Mouse (Mus musculus) limb, embryonic 15.5 days (tissue): ENCODE measurements at regions not wholly inside any gene's neighbourhood (a gene's known extent, or its start where the extent isn't known, plus 50 kb on each side); places are given as distances from the start of the nearest gene placed in this dataset.

ENCODE experiments used
- ATAC-seq: fragments of 200-750 bp; cut with Nextera tagmentation; 2 replicates; pipeline ENCODE4 v1.8.0; 2017; ENCODE audit warnings: low read depth, moderate TSS enrichment; ENCODE audit not compliant: insufficient number of reproducible peaks, low FRiP score, low TSS enrichment
- H3K27ac ChIP-seq: fragments of 300-500 bp; sonication (generic); 2 replicates; pipeline ENCODE4 v1.5.1; 2015; ENCODE audit warnings: moderate library complexity, mild to moderate bottlenecking, inconsistent platforms
- H3K27me3 ChIP-seq: fragments of 300-500 bp; sonication (generic); 2 replicates; pipeline ENCODE4 v1.6.1; 2015; ENCODE audit warnings: inconsistent platforms
- H3K36me3 ChIP-seq: fragments of 300-500 bp; sonication (generic); 2 replicates; pipeline ENCODE4 v1.6.1; 2015; ENCODE audit warnings: inconsistent platforms
- H3K4me1 ChIP-seq: fragments of 300-500 bp; sonication (generic); 2 replicates; pipeline ENCODE4 v1.6.1; 2015; ENCODE audit warnings: inconsistent platforms
- H3K4me2 ChIP-seq: fragments of 300-500 bp; sonication (generic); 2 replicates; pipeline ENCODE4 v1.6.1; 2015; ENCODE audit warnings: mild to moderate bottlenecking, inconsistent platforms
- H3K4me3 ChIP-seq: fragments of 300-500 bp; sonication (generic); 2 replicates; pipeline ENCODE4 v1.5.1; 2015; ENCODE audit warnings: mild to moderate bottlenecking, inconsistent platforms
- H3K9ac ChIP-seq: fragments of 300-500 bp; sonication (generic); 2 replicates; pipeline ENCODE4 v1.6.1; 2015; ENCODE audit warnings: inconsistent platforms
- H3K9me3 ChIP-seq: fragments of 300-500 bp; sonication (generic); 2 replicates; pipeline ENCODE4 v1.6.1; 2016; ENCODE audit warnings: inconsistent platforms
- WGBS: fragments of 180-500 bp; shearing (Covaris S2); methylation state at CpG from one replicate; pipeline ENCODE4 v1.1.7; 2015; 5-methylcytosine and 5-hydroxymethylcytosine counted together

DNA sequence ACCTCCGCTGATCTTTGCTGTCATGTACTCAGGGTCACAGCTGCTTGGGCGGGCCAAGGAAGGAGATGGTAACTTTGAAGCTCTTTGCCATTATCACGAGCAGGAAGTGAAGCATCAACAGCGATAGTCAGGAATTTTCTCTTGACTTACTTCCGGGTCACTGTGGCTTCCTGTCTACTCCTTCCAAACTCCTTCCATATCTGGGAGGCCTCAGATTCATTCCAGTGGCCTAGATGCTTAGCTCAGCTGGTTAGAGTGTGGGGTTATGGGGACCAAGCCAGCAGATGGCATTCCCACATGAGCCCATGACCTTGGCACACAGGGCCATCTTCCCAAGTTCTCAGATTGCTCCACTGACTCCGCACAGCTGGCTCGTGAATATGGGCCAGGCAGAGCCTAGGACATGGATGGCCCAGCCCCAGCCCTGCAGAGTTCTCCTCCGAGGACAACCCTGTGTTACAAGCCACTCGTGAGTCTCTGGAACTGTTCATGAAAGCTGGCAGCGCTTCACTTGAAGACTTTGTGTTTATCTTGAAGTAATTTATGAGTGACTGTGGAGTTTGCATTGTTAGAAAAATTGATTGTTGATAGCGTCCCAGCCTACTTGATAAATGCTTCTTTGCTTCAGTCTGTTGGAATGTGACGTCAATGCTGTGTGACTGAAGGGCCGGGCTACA is 133.2 kb downstream of the Slc30a10 start:
- Histone ChIP-seq H3K4me2 (no peak overlapping the region), H3K36me3 (no peaks in the 10 kb centered on the region), H3K27me3 (no peaks in the 10 kb centered on the region), H3K27ac (no peak overlapping the region), H3K4me1 (0 out of 2 replicates have a peak, but pooled peaks cover 3% of the 10 kb centered on the region), H3K9ac (no peak overlapping the region), H3K4me3 (no peak overlapping the region), H3K9me3 (no peaks in the 10 kb centered on the region)
- no peak for ATAC-seq
- WGBS, result 72% methylated on average over 13 of the region's 13 CpGs

DNA sequence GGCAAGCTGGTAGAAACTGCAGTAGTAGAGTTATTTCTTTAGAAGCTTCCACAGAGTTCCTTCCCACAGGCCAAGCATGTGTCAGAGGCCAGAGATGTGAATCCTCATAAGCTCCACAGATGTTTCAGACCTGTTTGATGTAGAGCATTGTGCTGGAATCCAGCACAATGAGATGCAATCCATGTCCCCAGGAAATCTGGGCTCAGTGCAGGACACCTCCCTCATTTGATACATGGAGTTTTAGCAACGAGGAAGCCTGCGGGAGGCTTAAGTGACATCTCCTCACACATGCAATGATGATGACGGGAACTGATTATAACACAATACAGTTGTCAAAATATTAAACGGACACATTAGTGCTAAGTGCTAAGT is 133.7 kb downstream of the Slc30a10 start:
- H3K36me3 ChIP-seq, result no peaks in the 10 kb centered on the region
- H3K4me3 ChIP-seq, result no peak overlapping the region
- no peak for ATAC-seq
- no peak overlapping the region for H3K9ac ChIP-seq
- 0 out of 2 replicates have a peak, but pooled peaks cover 3% of the 10 kb centered on the region for H3K4me1 ChIP-seq
- H3K27ac ChIP-seq, result no peak overlapping the region
- H3K4me2 ChIP-seq, result no peak overlapping the region
- H3K27me3 ChIP-seq, result no peaks in the 10 kb centered on the region
- no peaks in the 10 kb centered on the region for H3K9me3 ChIP-seq
- WGBS, result 76% methylated on average over 4 of the region's 4 CpGs

DNA sequence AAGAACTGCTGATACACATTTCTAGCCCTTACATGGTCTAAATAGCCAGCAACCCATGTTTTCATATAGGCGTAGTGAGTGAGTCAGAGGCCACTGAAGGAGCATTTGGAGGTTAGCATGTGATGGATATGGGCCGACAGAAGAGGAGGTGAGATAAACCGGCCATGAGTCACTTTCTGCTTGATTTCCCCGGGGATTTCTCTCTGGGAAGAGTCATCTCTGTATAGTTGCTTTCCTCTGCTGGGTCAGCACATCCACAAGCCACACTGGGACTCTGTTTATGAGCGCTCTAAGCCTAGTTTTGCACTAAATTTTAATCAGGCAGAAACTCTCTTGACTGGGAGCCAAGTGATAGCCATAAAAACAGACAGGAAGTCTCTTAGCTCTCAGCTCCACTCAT is 142.2 kb downstream of the Slc30a10 start:
- no peaks in the 10 kb centered on the region for H3K4me1 ChIP-seq
- H3K9me3 ChIP-seq, result no peaks in the 10 kb centered on the region
- H3K27ac ChIP-seq, result no peak overlapping the region
- H3K27me3 ChIP-seq, result no peaks in the 10 kb centered on the region
- no peak for ATAC-seq
- H3K9ac ChIP-seq, result no peak overlapping the region
- 73% methylated on average over 5 of the region's 5 CpGs for WGBS
- no peaks in the 10 kb centered on the region for H3K36me3 ChIP-seq
- no peak overlapping the region for H3K4me2 ChIP-seq
- no peak overlapping the region for H3K4me3 ChIP-seq

DNA sequence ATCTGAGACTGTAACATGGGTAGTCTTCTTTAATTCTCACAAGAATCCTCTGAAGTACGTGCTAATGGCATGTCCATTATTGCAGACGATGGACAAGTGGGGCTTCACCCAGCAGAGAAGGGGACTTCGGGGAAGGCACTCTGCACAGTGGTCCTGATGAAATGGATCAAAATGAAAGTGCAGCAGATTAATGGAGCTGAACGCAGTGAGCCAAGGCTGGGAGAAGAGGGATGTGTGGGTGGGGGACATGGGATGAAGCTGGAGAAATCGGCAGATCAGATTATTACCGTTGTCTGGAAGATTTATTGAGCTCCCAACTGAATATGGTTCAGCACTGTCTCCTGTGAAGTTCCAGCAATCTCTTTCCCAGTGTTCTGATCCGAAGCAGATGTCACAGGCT is 143.9 kb downstream of the Slc30a10 start:
- no peaks in the 10 kb centered on the region for H3K36me3 ChIP-seq
- no peaks in the 10 kb centered on the region for H3K4me1 ChIP-seq
- no peak for ATAC-seq
- no peaks in the 10 kb centered on the region for H3K27me3 ChIP-seq
- no peak overlapping the region for H3K4me2 ChIP-seq
- no peaks in the 10 kb centered on the region for H3K9me3 ChIP-seq
- no peak overlapping the region for H3K27ac ChIP-seq
- H3K4me3 ChIP-seq, result no peak overlapping the region
- WGBS, result 70% methylated on average over 7 of the region's 7 CpGs
- no peak overlapping the region for H3K9ac ChIP-seq

DNA sequence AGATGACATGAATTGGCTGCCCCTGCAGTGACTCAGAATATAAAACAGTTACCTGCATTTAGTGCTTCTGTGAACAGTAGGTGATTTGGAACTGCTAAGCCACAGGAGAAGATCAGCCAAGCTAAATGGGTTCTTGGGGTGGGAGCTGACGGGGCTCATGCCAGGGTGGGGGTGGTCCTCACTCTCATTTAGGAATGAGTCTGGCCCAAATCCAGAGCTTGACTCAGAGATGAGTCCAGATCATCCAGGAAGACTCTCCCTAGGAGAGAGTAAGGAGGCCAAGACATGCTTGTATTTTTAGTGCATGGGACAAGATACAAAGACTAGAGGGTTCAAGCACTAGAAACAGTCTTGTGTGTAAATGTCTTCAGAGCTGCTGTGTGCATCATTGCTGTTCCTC is 146.5 kb downstream of the Slc30a10 start:
- Histone ChIP-seq H3K4me3 (no peak overlapping the region), H3K27me3 (no peaks in the 10 kb centered on the region), H3K9me3 (no peaks in the 10 kb centered on the region), H3K4me1 (no peaks in the 10 kb centered on the region), H3K36me3 (no peaks in the 10 kb centered on the region), H3K27ac (no peak overlapping the region), H3K9ac (no peak overlapping the region), H3K4me2 (no peak overlapping the region)
- no peak for ATAC-seq
- WGBS, result 67% methylated on average over 1 of the region's 1 CpGs

DNA sequence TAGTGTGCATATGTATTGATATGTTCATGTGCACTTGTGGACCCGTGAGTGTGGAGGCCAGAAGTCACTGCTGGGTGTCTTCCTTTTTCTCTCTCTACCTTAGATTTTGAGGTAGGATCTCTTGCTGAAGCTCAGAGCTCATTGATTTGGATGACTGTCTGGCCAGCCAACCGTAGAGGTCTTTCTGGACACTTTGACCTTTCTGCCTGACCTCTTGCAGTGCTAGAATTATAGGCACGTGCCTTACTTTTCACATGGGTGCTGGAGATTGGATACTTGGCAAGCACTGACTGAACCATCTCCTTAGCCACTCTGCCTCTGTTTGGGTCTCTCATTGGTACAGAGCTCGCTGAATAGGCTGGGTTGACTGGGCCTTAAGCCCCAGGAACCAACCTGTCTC is 151.3 kb downstream of the Slc30a10 start:
- Histone ChIP-seq H3K4me1 (no peaks in the 10 kb centered on the region), H3K27ac (no peak overlapping the region), H3K4me2 (no peak overlapping the region), H3K4me3 (no peak overlapping the region), H3K9me3 (no peaks in the 10 kb centered on the region), H3K27me3 (no peaks in the 10 kb centered on the region), H3K36me3 (no peaks in the 10 kb centered on the region), H3K9ac (no peak overlapping the region)
- no peak for ATAC-seq
- 79% methylated on average over 4 of the region's 4 CpGs for WGBS

DNA sequence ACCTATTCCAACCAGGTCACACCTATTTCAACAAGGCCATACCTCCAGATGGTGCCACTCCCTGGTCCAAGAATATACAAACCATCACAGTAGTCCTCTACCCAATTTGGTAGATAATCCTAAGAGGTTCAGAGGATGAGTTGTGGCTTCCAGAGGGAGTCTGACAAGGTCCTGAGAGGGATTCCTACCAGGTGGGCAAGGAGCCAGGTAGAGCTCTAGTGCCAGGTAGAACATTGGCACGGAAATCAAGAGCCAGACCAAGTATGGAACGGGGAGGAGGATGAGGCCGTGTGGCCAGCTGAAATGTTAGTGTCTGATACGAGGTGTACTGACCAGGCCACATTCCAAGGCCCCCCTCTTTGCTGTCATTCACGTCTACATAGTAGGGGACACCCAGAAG is 153.0 kb downstream of the Slc30a10 start:
- Histone ChIP-seq H3K4me1 (no peaks in the 10 kb centered on the region), H3K36me3 (no peaks in the 10 kb centered on the region), H3K4me2 (no peak overlapping the region), H3K27me3 (no peaks in the 10 kb centered on the region), H3K9me3 (no peaks in the 10 kb centered on the region), H3K27ac (no peak overlapping the region), H3K4me3 (no peak overlapping the region), H3K9ac (no peak overlapping the region)
- ATAC-seq, result no peak
- WGBS, result 82% methylated on average over 5 of the region's 5 CpGs

DNA sequence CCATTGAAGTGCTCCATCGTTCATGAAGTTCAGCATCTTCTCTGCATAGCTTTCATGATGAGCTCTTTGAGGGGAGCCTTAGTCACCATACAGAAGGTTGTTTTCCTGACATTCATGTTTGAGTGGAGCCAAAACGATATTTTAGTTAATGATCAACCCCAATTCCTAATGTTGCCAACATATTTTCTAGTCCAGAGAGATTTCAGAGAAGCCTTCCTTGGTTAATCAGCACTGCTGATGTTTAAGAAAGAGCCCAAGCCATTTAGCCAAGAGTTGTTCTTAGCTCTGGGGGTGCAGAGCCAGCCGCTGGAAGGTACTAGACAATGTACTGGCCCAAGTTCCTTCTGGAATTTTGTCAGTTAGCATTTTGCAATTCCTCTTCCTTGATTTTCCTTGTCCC is 153.8 kb downstream of the Slc30a10 start:
- H3K4me3 ChIP-seq, result no peak overlapping the region
- no peaks in the 10 kb centered on the region for H3K27me3 ChIP-seq
- H3K9ac ChIP-seq, result no peak overlapping the region
- no peaks in the 10 kb centered on the region for H3K4me1 ChIP-seq
- no peak overlapping the region for H3K27ac ChIP-seq
- no peak overlapping the region for H3K4me2 ChIP-seq
- H3K9me3 ChIP-seq, result no peaks in the 10 kb centered on the region
- no peaks in the 10 kb centered on the region for H3K36me3 ChIP-seq
- WGBS, result 88% methylated on average over 3 of the region's 3 CpGs
- no peak for ATAC-seq

DNA sequence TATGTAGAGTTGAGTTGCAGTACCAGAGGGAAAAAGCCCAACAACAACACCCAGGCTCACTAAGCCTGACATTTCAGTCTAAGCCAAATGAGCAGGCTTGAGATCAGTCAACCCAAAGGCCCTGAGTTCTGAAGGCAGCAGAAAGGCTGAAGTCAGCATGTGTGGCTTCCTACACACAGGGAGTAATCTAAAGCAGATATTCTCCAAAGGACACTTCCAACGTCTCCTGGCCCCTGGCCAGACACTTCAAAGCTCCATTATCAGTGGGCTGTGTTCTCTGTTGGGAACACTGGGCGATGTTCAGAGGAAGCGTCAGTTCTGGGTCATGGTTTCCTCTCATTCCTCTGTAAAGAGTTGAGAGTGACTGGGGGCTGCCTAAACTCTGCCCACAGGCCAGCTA is 155.9 kb downstream of the Slc30a10 start:
- no peaks in the 10 kb centered on the region for H3K4me1 ChIP-seq
- H3K27me3 ChIP-seq, result no peaks in the 10 kb centered on the region
- ATAC-seq, result no peak
- no peaks in the 10 kb centered on the region for H3K9me3 ChIP-seq
- no peak overlapping the region for H3K4me2 ChIP-seq
- no peak overlapping the region for H3K27ac ChIP-seq
- no peak overlapping the region for H3K9ac ChIP-seq
- no peaks in the 10 kb centered on the region for H3K36me3 ChIP-seq
- no peak overlapping the region for H3K4me3 ChIP-seq
- WGBS, result 48% methylated on average over 3 of the region's 3 CpGs

DNA sequence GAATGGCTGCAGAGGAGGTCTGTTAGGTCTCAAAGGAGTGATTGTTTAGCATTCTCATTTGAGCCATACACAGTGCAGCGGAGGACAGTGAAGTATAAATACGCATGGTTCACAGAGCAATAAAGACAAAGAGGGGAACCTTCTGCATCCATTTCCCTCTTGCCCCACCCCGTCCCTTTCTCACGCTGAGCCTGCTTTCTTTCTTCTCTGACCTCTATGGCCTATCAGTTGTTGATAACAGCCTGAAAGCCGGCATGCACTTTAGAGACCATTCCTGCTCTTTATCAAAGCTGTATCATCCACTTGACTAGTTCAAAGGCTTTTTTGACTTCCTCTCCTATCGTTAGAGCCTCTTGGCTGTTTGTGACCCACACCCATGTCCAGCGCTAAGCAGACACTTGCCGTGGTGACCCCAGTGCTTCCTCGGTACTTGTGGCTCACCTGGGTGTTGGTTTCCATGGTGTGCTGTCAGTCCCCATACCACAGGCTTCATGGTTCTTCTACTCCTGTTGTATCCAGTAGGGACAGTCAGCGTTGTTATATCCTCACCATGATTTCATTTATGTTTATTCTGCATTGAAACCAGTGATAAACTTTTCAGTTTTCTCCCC is 161.3 kb downstream of the Slc30a10 start:
- 37% methylated on average over 10 of the region's 10 CpGs for WGBS

DNA sequence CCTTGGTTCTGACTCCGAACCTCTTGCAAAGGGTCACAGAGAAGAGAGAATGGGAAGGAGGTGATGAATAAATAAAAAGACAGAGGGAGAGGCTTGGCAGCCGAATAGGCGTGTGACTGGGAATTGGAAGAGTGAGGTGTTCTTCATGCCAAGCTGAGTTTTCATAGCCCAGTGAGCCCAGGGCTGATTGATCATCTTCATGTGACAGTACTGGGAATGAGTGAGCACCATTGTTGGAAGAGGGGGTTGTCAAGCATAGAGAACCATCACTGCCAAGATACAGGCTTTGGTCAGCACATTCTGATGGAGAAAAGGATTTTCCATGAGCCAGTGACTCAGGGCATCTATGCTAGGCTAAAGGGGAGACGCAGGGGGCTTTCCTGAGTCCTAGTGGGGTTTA is 163.0 kb downstream of the Slc30a10 start:
- WGBS, result 88% methylated on average over 4 of the region's 4 CpGs
- Histone ChIP-seq H3K9me3 (no peaks in the 10 kb centered on the region), H3K4me3 (no peak overlapping the region), H3K4me2 (no peak overlapping the region), H3K27me3 (no peaks in the 10 kb centered on the region), H3K27ac (no peak overlapping the region), H3K4me1 (no peaks in the 10 kb centered on the region), H3K9ac (no peak overlapping the region), H3K36me3 (no peaks in the 10 kb centered on the region)
- no peak for ATAC-seq

More for the DNA sequence above, 161.3 kb downstream of the Slc30a10 start:
- no peaks in the 10 kb centered on the region for H3K9me3 ChIP-seq
- no peak overlapping the region for H3K4me2 ChIP-seq
- no peak for ATAC-seq
- no peaks in the 10 kb centered on the region for H3K4me1 ChIP-seq
- no peak overlapping the region for H3K9ac ChIP-seq
- H3K4me3 ChIP-seq, result no peak overlapping the region
- no peak overlapping the region for H3K27ac ChIP-seq
- H3K27me3 ChIP-seq, result no peaks in the 10 kb centered on the region
- H3K36me3 ChIP-seq, result no peaks in the 10 kb centered on the region

DNA sequence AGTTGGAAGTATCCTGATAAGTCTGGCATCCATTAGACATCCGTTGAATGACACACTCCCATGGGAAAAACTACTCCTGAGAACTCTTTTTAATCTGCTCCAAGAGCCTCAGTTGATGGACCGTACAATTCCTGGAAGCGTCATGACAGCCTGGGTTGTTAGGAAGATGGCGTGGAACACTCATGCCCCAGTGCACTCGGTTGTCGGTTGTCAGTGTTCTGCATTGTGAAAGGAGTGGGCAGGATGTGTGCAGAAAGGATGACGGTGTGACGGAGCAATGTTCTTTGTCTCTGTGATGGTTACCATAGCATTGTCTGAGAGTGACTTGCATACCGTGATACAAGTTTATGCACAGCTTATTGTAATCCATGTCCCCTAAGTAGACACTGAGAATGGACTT is 164.4 kb downstream of the Slc30a10 start:
- H3K4me2 ChIP-seq, result no peak overlapping the region
- no peaks in the 10 kb centered on the region for H3K4me1 ChIP-seq
- H3K9ac ChIP-seq, result no peak overlapping the region
- no peak overlapping the region for H3K4me3 ChIP-seq
- no peak overlapping the region for H3K27ac ChIP-seq
- ATAC-seq, result no peak
- H3K9me3 ChIP-seq, result no peaks in the 10 kb centered on the region
- 90% methylated on average over 9 of the region's 9 CpGs for WGBS
- no peaks in the 10 kb centered on the region for H3K36me3 ChIP-seq
- H3K27me3 ChIP-seq, result no peaks in the 10 kb centered on the region

DNA sequence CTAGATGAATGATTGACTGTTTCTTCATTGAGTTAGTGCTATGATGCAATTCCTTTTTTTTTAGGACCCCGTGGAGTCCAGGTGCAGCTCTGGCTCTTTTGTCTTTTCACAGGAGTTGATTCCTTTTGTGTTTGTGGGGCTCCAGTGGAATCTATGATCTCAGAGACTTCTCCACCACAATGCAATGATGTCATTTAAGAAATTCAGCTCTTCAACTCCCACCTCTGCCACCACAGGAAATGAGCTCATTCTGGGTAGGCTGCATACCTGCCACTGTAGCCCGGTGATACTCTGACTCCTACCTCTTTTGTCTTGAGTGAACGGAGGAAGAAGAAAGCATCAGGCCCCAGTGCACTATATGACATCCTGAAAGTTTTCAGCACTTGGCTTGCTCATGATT is 173.8 kb downstream of the Slc30a10 start:
- ATAC-seq, result no peak
- WGBS, result 76% methylated on average over 3 of the region's 3 CpGs
- no peak overlapping the region for H3K4me3 ChIP-seq
- no peaks in the 10 kb centered on the region for H3K9me3 ChIP-seq
- H3K4me2 ChIP-seq, result no peak overlapping the region
- no peak overlapping the region for H3K9ac ChIP-seq
- H3K36me3 ChIP-seq, result no peaks in the 10 kb centered on the region
- H3K27ac ChIP-seq, result no peak overlapping the region
- H3K4me1 ChIP-seq, result no peaks in the 10 kb centered on the region
- no peaks in the 10 kb centered on the region for H3K27me3 ChIP-seq
